Mouse (Mus musculus): ENCODE measurements around the gene Caml.
"Not testable (repeated sequence)": the region's sequence is repeated elsewhere in the genome, so short reads cannot be mapped to it uniquely, and the experiment has no call there.

The Caml gene

GRCm38 (mm10) chr13:55622649-55623541, at the start of gene Caml:
TSS of gene Caml (plus strand) at chr13:55623005.
- peak; percentile 75 to 77 for DNase-seq (ENCODE audit: low spot score in 2 of 2)

- DNase-seq (ENCODE audit: low spot score in 2 of 2): no peak
These were observed 49.4 kb upstream of the Caml start, which contains the start of gene Tmed9 for GRCm38 (mm10) chr13:55573432-55573831. TSS of gene Tmed9 (plus strand) at chr13:55573732.

DNA sequence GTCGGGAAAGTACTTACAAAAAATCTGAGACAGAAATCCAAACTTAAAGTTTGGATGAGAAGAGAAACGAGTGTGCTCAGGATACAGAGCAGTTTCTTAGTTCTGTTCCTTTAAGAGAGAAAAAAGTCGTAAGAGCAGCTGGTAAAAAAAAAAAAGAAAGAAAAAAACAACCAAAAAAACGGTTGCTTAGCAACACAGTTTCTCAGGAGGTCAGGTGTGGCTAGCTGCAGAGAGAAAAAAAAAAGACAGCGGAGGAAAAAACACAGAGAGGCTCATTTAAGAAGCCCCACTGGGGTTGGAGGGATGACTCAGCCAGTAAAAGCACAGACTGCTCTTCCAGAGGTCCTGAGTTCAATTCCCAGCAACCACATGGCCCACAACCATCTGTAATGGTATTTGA, 48.5 kb upstream of the Caml start:
- peak in 1 of 2 experiments; percentile 19 for DNase-seq (ENCODE audit: low spot score in 2 of 2)

- no peak for DNase-seq (ENCODE audit: low spot score in 2 of 2)
These were observed 46.9 kb upstream of the Caml start for GRCm38 (mm10) chr13:55575932-55576331.

DNA sequence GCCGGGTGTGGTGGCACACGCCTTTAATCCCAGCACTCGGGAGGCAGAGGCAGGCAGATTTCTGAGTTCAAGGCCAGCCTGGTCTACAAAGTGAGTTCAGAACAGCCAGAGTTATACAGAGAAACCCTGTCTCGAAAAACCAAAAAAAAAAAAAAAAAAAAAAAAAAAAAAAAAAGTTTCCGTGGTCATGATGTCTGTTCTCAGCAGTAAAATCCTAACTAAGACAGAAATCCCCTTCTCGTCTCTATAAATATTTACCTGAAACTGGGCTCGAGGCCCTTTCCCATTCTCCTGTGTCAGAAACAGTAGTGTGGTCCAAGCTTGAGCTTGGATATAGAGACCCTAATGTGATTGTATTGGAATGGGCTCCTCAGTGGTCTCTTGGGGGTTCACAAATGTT, 45.9 kb upstream of the Caml start:
- not testable (repeated sequence) for DNase-seq (ENCODE audit: low spot score in 2 of 2)

- no peak for DNase-seq (ENCODE audit: low spot score in 2 of 2)
These were observed 44.7 kb upstream of the Caml start for GRCm38 (mm10) chr13:55578086-55578485.

GRCm38 (mm10) chr13:55591961-55592490, 30.8 kb upstream of the Caml start:
- peak in 1 of 2 experiments; percentile 3 for DNase-seq (ENCODE audit: low spot score in 2 of 2)

DNA sequence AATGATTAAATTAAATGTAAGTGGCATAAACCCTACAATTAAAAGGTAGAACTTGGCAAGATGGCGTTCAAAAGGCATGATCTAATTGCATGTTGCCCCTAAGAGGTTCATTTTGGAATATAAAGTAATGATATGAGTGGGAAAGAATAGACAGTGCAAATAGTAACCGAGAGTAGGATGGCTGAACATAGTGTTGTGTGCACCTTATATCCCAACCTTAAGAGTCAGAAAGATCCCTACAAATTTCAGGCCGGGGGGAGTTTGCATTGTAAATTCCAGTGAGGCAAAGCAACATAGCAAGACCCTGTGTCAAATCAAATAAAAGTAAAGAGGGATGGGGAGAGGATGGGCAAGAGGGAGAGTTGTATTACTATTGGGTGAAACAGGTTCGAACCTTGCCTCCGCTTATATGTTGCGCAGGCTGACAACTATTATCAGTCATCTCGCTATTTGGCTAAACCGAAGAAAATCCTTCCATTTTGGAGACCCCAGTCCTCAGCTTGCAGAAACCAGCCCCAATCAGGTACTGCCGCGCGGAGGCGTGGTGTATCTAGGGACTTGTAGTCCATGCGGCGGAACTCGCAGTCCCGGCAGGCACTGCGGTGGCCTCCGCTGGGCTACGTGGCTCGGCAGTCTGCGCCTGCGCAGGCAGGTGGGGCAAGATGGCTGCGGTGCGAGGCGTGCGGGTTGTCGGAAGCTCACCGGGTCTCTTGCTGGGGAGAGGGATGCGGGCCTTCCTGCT, 30.1 kb upstream of the Caml start:
- DNase-seq (ENCODE audit: low spot score in 2 of 2): peak; percentile 97

GRCm38 (mm10) chr13:55593254-55593747, 29.5 kb upstream of the Caml start:
- DNase-seq (ENCODE audit: low spot score in 2 of 2): no peak

- DNase-seq (ENCODE audit: low spot score in 2 of 2): peak in 1 of 2 experiments; percentile 3
These were observed 27.4 kb upstream of the Caml start for GRCm38 (mm10) chr13:55595375-55595774.

GRCm38 (mm10) chr13:55596802-55597201, 26.0 kb upstream of the Caml start:
- peak in 1 of 2 experiments; percentile 2 for DNase-seq (ENCODE audit: low spot score in 2 of 2)

GRCm38 (mm10) chr13:55599566-55600540, 23.0 kb upstream of the Caml start, which contains the start of gene B4galt7:
TSS of gene B4galt7 (plus strand) at chr13:55599896.
- peak; percentile 55 to 69 for DNase-seq (ENCODE audit: low spot score in 2 of 2)

- peak in 1 of 2 experiments; percentile 35 for DNase-seq (ENCODE audit: low spot score in 2 of 2)
These were observed 22.1 kb upstream of the Caml start for GRCm38 (mm10) chr13:55600657-55601056.

DNA sequence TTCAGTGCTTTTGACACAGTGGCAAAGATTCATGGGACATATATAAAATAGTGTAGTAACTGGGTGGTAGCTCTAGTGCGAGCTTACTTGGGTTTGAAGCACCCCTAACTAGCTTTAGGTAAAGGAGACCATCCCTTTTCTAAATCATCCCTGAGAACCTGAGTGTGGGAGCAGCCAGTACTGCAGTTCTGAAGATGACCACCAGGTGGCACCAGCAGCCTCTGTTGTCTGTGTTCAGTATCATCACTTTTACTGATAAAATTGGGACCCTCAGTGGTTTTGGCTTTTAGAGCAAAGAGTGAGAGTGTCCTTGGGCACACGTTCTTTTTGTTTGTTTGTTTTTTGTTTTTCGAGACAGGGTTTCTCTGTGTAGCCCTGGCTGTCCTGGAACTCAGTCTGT, 21.2 kb upstream of the Caml start:
- peak; percentile 68 to 90 for DNase-seq (ENCODE audit: low spot score in 2 of 2)

- DNase-seq (ENCODE audit: low spot score in 2 of 2): no peak
These were observed 18.2 kb upstream of the Caml start for GRCm38 (mm10) chr13:55604606-55605005.

DNA sequence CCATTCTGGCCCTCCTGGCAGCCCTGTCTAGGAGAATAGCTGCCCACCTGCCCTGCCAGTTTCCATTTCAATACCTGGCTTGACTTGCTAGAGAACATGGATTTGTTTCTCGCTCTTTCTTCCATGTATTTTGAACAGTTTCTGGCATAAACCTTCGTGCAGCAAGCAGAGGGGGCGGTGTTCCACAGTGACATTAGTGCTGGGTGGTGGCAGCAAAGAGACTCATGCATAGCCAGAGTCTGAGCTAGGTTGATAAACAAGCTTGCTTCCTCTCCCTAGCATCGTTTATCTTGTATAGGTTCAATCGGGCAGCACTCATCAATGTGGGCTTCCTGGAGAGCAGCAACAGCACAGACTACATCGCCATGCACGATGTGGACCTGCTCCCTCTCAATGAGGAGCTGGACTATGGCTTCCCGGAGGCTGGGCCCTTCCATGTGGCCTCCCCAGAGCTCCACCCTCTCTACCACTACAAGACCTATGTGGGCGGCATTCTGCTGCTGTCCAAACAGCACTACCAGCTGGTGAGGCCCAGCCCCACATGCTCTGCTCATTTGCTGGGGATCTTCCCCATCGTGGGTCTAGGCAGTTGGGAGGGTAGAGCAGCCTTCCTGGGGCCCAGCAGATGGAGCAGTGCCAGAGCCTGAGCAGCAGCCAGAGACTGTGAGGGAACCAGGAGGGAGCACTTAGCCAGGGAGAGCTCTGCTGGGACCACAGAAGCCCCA, 15.7 kb upstream of the Caml start:
- DNase-seq (ENCODE audit: low spot score in 2 of 2): no peak

DNA sequence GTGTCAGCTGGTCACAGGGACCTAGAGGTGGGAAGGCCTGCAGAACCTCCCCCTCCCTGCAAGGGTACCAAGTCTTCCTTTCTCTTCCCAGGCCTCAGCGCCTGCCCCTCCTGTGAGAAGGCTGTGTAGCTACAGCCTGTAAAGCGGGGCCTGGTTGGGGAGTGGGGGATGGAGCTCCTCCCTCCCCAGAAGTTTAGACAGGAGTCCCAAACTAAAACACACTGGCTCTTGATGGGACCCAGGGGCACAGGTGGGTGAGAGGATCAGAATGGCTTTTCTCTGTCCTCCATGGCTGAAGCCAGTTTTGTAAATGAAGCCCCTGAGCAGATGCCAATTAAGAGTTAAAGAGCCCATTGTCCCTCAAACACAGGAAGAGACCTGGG, 15.2 kb upstream of the Caml start:
- no peak for DNase-seq (ENCODE audit: low spot score in 2 of 2)

DNA sequence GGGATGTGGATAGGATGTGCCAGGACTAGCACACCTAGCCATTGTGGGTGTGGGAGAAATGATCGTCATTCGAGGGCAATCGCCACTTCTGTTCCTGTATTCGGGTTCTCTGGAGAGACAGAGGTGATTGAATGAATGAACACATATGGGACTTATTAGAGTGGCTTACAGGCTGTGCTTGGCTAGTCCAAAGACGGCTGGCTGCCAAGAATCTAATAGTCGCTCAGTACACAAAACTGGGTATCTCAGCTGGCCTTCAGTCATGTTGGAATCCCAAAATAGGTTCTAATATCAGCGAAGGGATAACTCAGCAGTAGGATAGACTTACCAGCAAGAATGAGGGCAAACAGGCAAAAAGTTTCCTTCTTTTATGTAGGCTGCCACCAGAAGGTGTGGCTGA, 10.8 kb upstream of the Caml start:
- no peak for DNase-seq (ENCODE audit: low spot score in 2 of 2)

GRCm38 (mm10) chr13:55613471-55613870, 9.3 kb upstream of the Caml start:
- no peak for DNase-seq (ENCODE audit: low spot score in 2 of 2)

GRCm38 (mm10) chr13:55619328-55619727, 3.5 kb upstream of the Caml start:
- no peak for DNase-seq (ENCODE audit: low spot score in 2 of 2)
